Mouse (Mus musculus) thymus, postnatal 36 days (tissue): Measurements from ENCODE around the gene Ift57.
A peak's percentile ranks its signal among the peaks of the same experiment; 100 is the strongest.

ENCODE experiments used
- DNase-seq, 2 experiments: peaks; one replicate each; pipeline ENCODE4 v3.0.0; 2022; ENCODE audit warnings: mixed read lengths in 2 of 2

Ift57 gene

DNA sequence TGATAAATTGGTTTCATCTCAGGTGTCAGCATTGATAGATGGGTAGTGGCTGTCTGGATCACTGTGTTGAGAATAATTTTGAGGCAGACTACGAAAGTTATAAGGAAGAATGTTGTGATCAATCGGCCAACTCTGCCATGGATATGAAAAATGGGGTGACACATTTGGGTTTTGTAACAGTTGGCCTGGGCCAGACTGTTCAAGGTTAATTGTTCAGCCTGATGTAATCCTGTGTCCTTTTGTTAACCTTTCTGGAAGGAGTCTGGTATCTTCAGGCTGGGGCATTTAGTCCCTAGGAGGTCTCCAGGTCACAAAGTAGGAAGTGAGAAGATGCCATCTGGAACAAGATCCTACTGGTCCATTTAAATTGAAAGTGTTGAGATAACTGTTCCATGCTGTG lies 97.2 kb downstream of the Ift57 start:
- no peak for DNase-seq

GRCm38 (mm10) chr16:49796954-49797353 lies 97.9 kb downstream of the Ift57 start:
- no peak for DNase-seq

DNA sequence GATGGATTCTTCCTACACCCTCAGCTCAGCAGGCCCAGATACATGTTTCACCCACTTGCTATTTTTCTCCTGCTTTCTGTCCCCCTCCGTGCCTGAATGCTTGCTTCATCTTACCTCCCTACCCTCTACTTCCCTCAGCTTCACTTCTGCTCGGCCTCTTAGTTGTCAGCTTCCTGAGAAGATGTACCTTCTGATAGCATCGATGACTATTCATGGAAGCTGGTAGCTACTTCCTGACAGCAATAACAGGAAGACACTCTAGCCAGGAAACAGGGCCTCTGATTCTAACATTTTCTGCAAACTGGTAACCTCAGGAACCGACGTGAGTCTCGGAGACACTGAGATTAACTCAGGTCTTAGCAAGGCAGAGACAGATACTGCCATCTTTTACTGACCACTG lies 99.8 kb downstream of the Ift57 start:
- DNase-seq = no peak

- DNase-seq = peak; percentile 37 to 40
These were observed 100.8 kb downstream of the Ift57 start, which contains the start of gene Cd47 for GRCm38 (mm10) chr16:49799597-49800561. Gene Cd47, plus strand, starts transcription at chr16:49800533.

DNA sequence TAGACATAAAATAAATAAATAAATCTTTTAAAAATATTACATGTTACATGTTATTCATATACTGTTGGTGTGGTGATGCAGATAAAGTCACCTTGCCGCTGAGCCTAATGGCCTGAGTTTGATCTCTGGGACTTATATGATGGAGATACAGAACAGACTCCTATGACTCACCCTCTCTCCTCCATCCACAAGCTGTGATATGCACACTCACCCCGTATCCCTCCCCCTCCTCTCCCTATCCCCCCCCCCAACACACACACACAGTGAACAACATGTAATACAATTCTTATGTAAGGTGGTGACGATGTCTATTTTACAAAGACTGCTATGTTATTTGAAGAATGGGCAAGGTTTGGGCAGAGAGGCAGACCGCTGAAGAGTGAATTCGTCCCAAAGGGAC lies 102.0 kb downstream of the Ift57 start:
- no peak for DNase-seq

DNA sequence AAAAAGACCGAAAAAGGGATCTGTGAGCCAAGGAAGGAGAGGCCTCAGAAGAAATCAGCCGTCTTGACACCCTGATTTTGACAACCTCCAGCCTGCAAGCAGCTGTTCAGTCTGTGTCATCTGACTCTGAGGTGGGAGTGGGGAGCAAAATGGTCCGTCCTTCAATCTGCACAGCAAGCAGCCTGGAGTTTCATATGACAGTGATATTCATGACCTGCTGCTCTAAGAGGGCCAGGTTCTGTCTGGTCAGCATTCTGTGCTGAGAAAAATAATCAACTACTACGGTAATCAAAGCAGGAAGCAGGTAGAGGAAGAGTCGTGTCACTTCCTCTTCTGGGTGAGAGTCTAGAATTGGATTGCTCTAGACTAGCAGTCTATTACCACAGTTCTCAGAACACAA lies 102.4 kb downstream of the Ift57 start:
- no peak for DNase-seq

GRCm38 (mm10) chr16:49802993-49803392 lies 104.0 kb downstream of the Ift57 start:
- no peak for DNase-seq

DNA sequence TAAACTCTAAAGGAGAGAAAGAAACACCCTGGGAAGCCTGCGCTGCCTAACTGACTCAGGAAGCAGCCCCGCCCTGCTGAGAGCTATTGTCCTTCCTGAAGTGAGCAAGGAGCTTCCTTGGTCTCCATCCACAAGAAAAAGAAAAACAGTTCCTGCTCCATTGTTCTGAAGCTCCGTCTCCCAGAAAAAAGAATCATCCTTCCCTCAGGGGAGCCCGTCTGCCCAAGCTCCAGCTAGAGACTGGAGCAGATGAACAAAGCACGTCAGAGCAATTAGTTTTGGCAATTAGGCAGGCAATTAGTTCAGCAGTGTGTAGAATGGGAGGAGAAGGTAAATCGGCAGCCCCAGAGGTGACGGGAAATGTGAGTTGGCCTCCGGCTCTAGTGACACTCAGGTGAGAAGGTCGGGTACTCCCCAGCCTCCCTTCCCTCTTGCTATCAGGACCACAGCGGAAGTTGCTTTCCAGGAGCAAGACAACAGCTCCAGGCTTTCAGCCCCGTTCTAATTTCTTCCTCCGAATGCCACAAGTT lies 105.0 kb downstream of the Ift57 start:
- peak in 1 of 2 experiments; percentile 47 for DNase-seq

DNA sequence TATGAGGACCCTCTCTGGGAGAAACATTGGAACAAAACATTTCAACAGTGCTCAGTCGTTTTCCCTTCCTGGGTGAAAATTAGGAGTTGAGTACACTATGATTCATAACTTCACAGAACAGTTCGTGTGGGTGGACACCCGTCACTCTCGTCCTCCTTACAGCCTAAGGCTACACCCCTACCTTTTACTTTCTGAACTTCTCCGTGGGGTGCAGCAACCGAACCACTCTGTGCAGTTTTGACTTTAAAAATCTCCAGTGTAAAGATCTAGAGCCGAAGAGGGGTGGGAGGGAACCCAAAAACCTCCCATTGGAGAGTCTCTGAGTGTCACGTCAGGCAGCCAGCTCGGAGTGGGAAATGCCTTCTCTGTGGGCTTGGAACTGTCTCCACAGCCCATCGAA lies 107.9 kb downstream of the Ift57 start:
- DNase-seq = no peak

GRCm38 (mm10) chr16:49807419-49807841 lies 108.4 kb downstream of the Ift57 start:
- no peak for DNase-seq

DNA sequence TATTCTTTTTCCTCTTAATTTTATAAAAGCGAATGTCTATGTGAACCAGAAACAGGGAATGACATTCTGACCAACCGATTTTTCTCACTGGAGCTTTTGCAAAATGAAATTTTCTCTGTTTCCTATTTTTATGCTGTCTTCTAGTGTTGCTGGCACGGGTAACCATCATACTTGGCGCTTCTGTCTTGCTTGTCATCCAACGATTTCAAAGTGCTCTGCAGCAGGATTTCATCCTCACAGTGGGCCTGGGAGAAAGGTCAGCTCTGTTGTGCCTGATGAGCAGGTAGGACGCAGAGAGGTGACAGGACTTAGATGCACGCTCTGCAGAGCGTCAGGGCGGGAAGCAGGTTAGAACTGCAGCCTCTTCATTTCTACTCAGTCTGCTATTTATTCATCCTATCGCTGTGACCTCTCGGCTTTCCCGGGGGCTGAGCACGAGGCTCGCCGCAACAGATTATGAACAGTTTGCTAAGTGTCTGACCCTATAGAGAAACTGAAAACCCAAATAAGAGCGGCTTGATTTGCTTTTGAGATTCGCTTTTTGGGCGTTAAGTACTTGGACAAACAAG lies 108.9 kb downstream of the Ift57 start:
- no peak for DNase-seq

DNA sequence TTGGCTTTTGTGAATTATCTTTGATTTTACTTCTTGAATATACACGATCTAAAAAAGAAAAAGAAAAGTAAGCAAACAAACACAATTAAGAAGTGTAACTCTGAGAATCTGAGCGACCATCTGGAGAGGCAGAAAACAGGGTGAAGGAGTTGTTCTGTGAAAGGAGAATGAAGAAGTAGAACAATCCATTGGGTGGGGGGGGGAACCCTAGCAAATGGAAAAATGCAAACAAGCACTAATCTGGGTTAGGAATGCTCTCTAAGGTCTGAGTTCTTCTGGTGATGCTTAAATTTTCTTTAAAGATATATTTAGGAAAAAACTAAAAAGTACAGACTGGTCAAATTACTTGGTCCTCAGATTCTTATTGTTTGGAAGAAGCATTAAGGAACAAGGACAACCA lies 112.9 kb downstream of the Ift57 start:
- DNase-seq = no peak

DNA sequence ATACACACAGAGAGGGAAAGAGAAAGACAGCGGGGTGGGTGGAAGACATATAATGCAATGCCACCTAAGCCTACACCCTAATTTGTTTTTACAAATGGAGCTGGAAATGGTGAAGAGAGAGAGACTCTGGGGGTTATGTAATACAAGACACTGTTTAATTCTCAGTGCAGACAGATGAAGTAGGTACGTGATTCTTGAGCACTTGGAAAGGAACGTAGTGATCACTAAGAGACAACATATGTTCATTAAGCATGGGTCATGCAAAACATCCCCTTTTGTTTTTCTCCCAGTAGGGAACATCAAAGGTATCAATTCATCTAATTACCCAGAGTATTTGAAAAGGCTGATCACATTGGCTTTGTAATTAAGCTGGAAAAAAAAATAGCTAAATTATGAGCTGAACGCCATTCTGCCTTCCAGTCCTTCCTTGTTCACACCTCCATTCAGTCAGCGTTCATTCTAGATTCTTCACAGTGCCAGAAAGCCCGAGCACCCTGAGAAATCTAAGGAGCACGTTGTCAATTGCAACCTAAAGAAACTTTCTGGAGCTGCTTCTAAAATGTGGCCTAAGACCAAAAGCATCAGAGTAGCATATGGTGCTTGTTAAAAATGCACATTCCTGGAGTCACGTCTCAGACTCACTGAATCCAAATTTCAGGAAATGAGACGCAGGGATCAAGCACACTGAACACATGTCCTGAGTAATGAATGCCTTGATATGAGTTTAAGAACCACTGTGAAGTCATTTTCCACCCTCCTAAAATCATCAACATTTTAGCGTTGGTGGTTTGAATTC lies 114.0 kb downstream of the Ift57 start:
- DNase-seq = no peak

- DNase-seq = no peak
These were observed 115.4 kb downstream of the Ift57 start for GRCm38 (mm10) chr16:49814419-49814818.
